ENCODE assay signal across 10 mouse cellular contexts in the genomic region with DNA sequence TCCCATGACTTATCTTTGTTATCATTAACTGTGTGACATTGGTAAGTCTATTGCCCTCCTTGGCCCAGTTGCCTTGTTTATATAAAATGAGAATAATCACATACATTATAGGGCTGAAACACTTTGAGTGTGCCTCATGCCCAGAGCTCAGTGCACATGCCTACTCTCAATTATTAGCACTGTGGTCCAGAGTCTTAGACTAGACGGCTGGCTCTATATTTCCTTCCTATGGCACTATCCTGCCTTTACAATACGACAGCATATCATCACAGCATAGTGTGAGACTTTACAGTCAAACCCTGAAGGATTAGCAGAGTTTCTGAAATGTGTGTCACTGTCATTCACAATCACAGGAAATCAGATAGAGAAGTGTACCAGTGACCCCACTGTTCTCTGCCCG. TPM values are rescaled to one million over a fixed set of nuclear protein-coding genes. Genes with fewer than 3 reads are reported as not detected.
DNase-seq lines count a peak whose midpoint lies in the region; ATAC-seq lines count a peak whose summit lies in the region.
"Had no signal": no experiment of that assay in that cellular context is flagged by ENCODE, and none has a peak within 500 bp of the region (broad histone marks: within the 10 kb centered on the region; RNA-seq: fewer than 3 reads in every experiment).

No protein-coding gene starts in this region.

- peaks cover 6% of the 10 kb centered on the region; the same call in 1 of the 2 replicates for H3K4me1 ChIP-seq in kidney, embryonic 16.5 days (ENCODE audit: insufficient read depth, low read length)
- H3K4me1 ChIP-seq in forebrain, embryonic 11.5 days (replicated peaks; ENCODE audit: control insufficient read depth, insufficient read depth, low read length) = peaks cover 6% of the 10 kb centered on the region
- peaks cover 17% of the 10 kb centered on the region for H3K4me1 ChIP-seq in intestine, embryonic 14.5 days (replicated peaks; ENCODE audit: control insufficient read depth, insufficient read depth, low read length)
- H3K4me1 ChIP-seq in neural tube, embryonic 13.5 days (replicated peaks) = peaks cover 21% of the 10 kb centered on the region

- ATAC-seq in kidney, embryonic 16.5 days (ENCODE audit: low FRiP score, low TSS enrichment) = 0 out of 2 replicates have a peak, but pooled peaks have one; percentile 6
- ATAC-seq in forebrain, embryonic 11.5 days (replicated peaks; ENCODE audit: low FRiP score) = no peak
- 0 out of 2 replicates have a peak, but pooled peaks have one; percentile 10 for ATAC-seq in intestine, embryonic 14.5 days (replicated peaks; ENCODE audit: low FRiP score, low TSS enrichment, low read depth)
- no peak for ATAC-seq in neural tube, embryonic 13.5 days (ENCODE audit: low read depth)

- H3K27me3 ChIP-seq in kidney, embryonic 16.5 days (ENCODE audit: insufficient read depth, low read length) = no peaks in the 10 kb centered on the region
- H3K27me3 ChIP-seq in forebrain, embryonic 11.5 days (ENCODE audit: control insufficient read depth, insufficient read depth, low read length) = peaks cover 16% of the 10 kb centered on the region; the same call in 1 of the 2 replicates
- no peaks in the 10 kb centered on the region for H3K27me3 ChIP-seq in intestine, embryonic 14.5 days (replicated peaks; ENCODE audit: control insufficient read depth, insufficient read depth, low read length)
- H3K27me3 ChIP-seq in neural tube, embryonic 13.5 days = peaks cover 62% of the 10 kb centered on the region

- H3K9ac ChIP-seq in kidney, embryonic 16.5 days (replicated peaks; ENCODE audit: low read length) = peak overlapping the region; percentile 56; the same call in 1 of the 2 replicates
- no peak overlapping the region for H3K9ac ChIP-seq in forebrain, embryonic 11.5 days (ENCODE audit: low read length)
- H3K9ac ChIP-seq in intestine, embryonic 14.5 days (ENCODE audit: low read length) = no peak overlapping the region
- H3K9ac ChIP-seq in neural tube, embryonic 13.5 days = 0 out of 2 replicates have a peak overlapping the region, but pooled peaks have one; percentile 23

- DNase-seq in kidney, postnatal 14 days = no peak
- DNase-seq in forebrain, embryonic 11.5 days (ENCODE audit: low spot score) = no peak
- DNase-seq in intestine, embryonic 14.5 days (ENCODE audit: low spot score) = no peak
- no peak for DNase-seq in spleen, adult 18-20 months
- no peak for DNase-seq in layer of hippocampus, postnatal 25 days (ENCODE audit: extremely low spot score in 1 of 2, low spot score in 1 of 2)
- no peak for DNase-seq in gastrocnemius, adult 18-20 months (ENCODE audit: low spot score)

- H3K9me3 ChIP-seq in kidney, embryonic 16.5 days (ENCODE audit: low read length) = no peaks in the 10 kb centered on the region
- no peaks in the 10 kb centered on the region for H3K9me3 ChIP-seq in forebrain, embryonic 11.5 days (ENCODE audit: control insufficient read depth, low read length)
- H3K9me3 ChIP-seq in intestine, embryonic 14.5 days (ENCODE audit: control insufficient read depth, low read length) = no peaks in the 10 kb centered on the region
- H3K9me3 ChIP-seq in neural tube, embryonic 13.5 days = no peaks in the 10 kb centered on the region

- H3K4me2 ChIP-seq in kidney, embryonic 16.5 days (replicated peaks; ENCODE audit: low read depth, low read length) = peak overlapping the region; percentile 53
- peak overlapping the region; percentile 32; the same call in 1 of the 2 replicates for H3K4me2 ChIP-seq in forebrain, embryonic 11.5 days (ENCODE audit: low read depth, low read length, severe bottlenecking)
- H3K4me2 ChIP-seq in intestine, embryonic 14.5 days (ENCODE audit: low read length) = peak overlapping the region; percentile 41
- H3K4me2 ChIP-seq in neural tube, embryonic 13.5 days = peak overlapping the region; percentile 41

- peak overlapping the region; percentile 33; the same call in 1 of the 2 replicates for H3K4me3 ChIP-seq in kidney, embryonic 16.5 days (ENCODE audit: low read length)
- no peak overlapping the region for H3K4me3 ChIP-seq in forebrain, embryonic 11.5 days (ENCODE audit: low read depth, low read length)
- H3K4me3 ChIP-seq in intestine, embryonic 14.5 days (ENCODE audit: low read depth, low read length) = no peak overlapping the region
- peak overlapping the region; percentile 14; the same call in 1 of the 2 replicates for H3K4me3 ChIP-seq in neural tube, embryonic 13.5 days

- H3K36me3 ChIP-seq in kidney, embryonic 16.5 days (ENCODE audit: insufficient read depth, low read length) = no peaks in the 10 kb centered on the region
- H3K36me3 ChIP-seq in forebrain, embryonic 11.5 days (ENCODE audit: control insufficient read depth, insufficient read depth, low read length) = no peaks in the 10 kb centered on the region
- no peaks in the 10 kb centered on the region for H3K36me3 ChIP-seq in intestine, embryonic 14.5 days (ENCODE audit: control insufficient read depth, insufficient read depth, low read length)
- H3K36me3 ChIP-seq in neural tube, embryonic 13.5 days = no peaks in the 10 kb centered on the region

- no peak overlapping the region for H3K27ac ChIP-seq in kidney, embryonic 16.5 days (ENCODE audit: low read length)
- no peak overlapping the region for H3K27ac ChIP-seq in forebrain, embryonic 11.5 days (ENCODE audit: low read depth, low read length)
- H3K27ac ChIP-seq in intestine, embryonic 14.5 days (ENCODE audit: low read depth) = 0 out of 2 replicates have a peak overlapping the region, but pooled peaks have one; percentile 25
- H3K27ac ChIP-seq in neural tube, embryonic 13.5 days (replicated peaks) = no peak overlapping the region

- 26% methylated on average over 3 of the region's 3 CpGs for WGBS in kidney, embryonic 16.5 days
- WGBS in forebrain, embryonic 11.5 days = 18% methylated on average over 3 of the region's 3 CpGs
- WGBS in intestine, embryonic 14.5 days = 13% methylated on average over 3 of the region's 3 CpGs
- 28% methylated on average over 3 of the region's 3 CpGs for WGBS in neural tube, embryonic 13.5 days

RNA-seq across cellular contexts. Expression of gene Ube2u, which starts 48.4 kb away (rescaled TPM):
- 1.3 and 1.6 TPM in 2 replicates for polyA plus RNA-seq in kidney, embryonic 16.5 days (2015; fragmentation: Nextera tagmentation; extraction: Ambion mirVana)
- polyA plus RNA-seq in forebrain, embryonic 11.5 days (2014; fragmentation: Nextera tagmentation; extraction: Ambion mirVana) = 0.48 and 0.97 TPM in 2 replicates
- 0.12 and 0.23 TPM in 2 replicates for polyA plus RNA-seq in intestine, embryonic 14.5 days (2014; fragmentation: Nextera tagmentation; extraction: Ambion mirVana)
- polyA plus RNA-seq in neural tube, embryonic 13.5 days (2015; fragmentation: Nextera tagmentation; extraction: Ambion mirVana) = 0.17 and 0.44 TPM in 2 replicates
- total RNA-seq in layer of hippocampus, postnatal 25 days (2021) = not detected
- total RNA-seq in gastrocnemius, adult 18-20 months (2021) = not detected
- total RNA-seq: adrenal gland, adult 18-20 months; left cerebral cortex, postnatal 25 days had no signal

Comparison
In these comparisons a context has a peak if more than half of its experiments do, and no peak if none do; other contexts are left out.
1. ATAC-seq: peak in kidney, embryonic 16.5 days (single experiment) and intestine, embryonic 14.5 days (single experiment); none in forebrain, embryonic 11.5 days (single experiment) and neural tube, embryonic 13.5 days (single experiment).
2. H3K4me3 ChIP-seq: peak in kidney, embryonic 16.5 days (single experiment) and neural tube, embryonic 13.5 days (single experiment); none in forebrain, embryonic 11.5 days (single experiment) and intestine, embryonic 14.5 days (single experiment).
3. H3K9ac ChIP-seq: peak in kidney, embryonic 16.5 days (single experiment) and neural tube, embryonic 13.5 days (single experiment); none in forebrain, embryonic 11.5 days (single experiment) and intestine, embryonic 14.5 days (single experiment).
4. Peak in every context shown above with its lines, with median percentiles within 50 percentile points of each other: H3K4me2 ChIP-seq.